Mouse (Mus musculus): ENCODE results near the gene Cd2. TPM values are rescaled to one million over a fixed set of nuclear protein-coding genes. Genes with fewer than 3 reads are reported as not detected.

The Cd2 gene
- 0.14 TPM in 1 of 2 replicates, not detected in the other for polyA plus RNA-seq (2015; fragmentation: Nextera tagmentation; extraction: Ambion mirVana)

DNA sequence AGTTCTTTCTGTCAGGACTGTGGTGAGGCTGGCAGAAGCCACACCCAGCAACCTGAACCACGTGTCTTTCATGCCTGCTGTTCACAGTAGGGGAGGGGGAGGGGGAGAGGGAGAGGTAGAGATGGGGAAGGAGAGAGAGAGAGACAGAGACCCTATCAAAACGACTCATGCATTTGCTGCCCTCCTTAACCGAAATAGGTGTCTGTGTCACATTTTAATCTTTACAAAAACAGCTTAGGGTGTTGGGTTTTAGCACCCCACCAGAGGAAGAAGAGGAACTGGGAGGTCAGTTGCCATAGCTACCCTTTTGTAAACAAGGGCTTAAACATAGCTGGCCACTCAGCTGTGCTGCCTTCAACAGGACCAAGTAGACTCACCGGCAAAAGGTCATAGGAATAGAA lies at the start of gene Cd2:
Gene Cd2, minus strand, starts transcription at position 29 of the 401 bp plus-strand sequence.
- no peak for ATAC-seq
- H3K9me3 ChIP-seq (ENCODE audit: control insufficient read depth, low read length): no peaks in the 10 kb centered on the region
- 30% methylated on average over 4 of the region's 4 CpGs for WGBS

DNA sequence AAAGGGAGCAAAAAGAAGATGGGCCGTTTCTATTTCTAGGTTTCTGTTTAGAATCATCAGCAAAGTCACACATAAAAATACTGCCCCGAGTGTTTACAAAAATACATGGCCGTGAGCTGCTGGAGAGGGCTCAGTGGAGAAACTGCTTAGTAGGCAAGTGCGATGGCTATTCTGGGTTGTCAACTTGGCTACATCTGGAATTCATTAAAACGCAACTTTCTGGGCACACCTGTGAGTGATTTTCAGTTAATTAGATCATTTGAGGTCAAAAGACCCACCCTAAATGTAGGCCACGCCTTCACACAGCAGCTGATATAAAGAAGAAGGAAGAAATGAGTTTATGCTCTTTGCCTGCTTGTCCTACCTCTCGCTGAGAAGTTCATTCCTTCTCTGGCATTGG lies 40.9 kb upstream of the Cd2 start:
- no peaks in the 10 kb centered on the region for H3K36me3 ChIP-seq (ENCODE audit: control insufficient read depth, insufficient read depth, low read length)
- no peaks in the 10 kb centered on the region for H3K4me1 ChIP-seq (ENCODE audit: control insufficient read depth, insufficient read depth, low read depth, low read length)
- H3K27me3 ChIP-seq (replicated peaks; ENCODE audit: control insufficient read depth, insufficient read depth, low read length): no peaks in the 10 kb centered on the region
- no peak for ATAC-seq
- WGBS: 83% methylated on average over 7 of the region's 7 CpGs
- no peak overlapping the region for H3K4me2 ChIP-seq (ENCODE audit: low read length)
- no peak overlapping the region for H3K27ac ChIP-seq (ENCODE audit: low read depth, low read length)
- no peaks in the 10 kb centered on the region for H3K9me3 ChIP-seq (ENCODE audit: control insufficient read depth, low read length)
- no peak overlapping the region for H3K4me3 ChIP-seq (ENCODE audit: low read length)
- no peak overlapping the region for H3K9ac ChIP-seq (ENCODE audit: low read depth, low read length)

More for the DNA sequence above, at the start of gene Cd2:
- H3K27ac ChIP-seq (ENCODE audit: low read depth, low read length): no peak within 1 kb of the TSS
- H3K4me3 ChIP-seq (ENCODE audit: low read length): no peak within 1 kb of the TSS
- no peak within 1 kb of the TSS for H3K4me2 ChIP-seq (ENCODE audit: low read length)
- no peaks in the 10 kb centered on the region for H3K36me3 ChIP-seq (ENCODE audit: control insufficient read depth, insufficient read depth, low read length)
- H3K4me1 ChIP-seq (ENCODE audit: control insufficient read depth, insufficient read depth, low read depth, low read length): no peaks in the 10 kb centered on the region
- H3K9ac ChIP-seq (ENCODE audit: low read depth, low read length): no peak within 1 kb of the TSS
- no peaks in the 10 kb centered on the region for H3K27me3 ChIP-seq (replicated peaks; ENCODE audit: control insufficient read depth, insufficient read depth, low read length)

DNA sequence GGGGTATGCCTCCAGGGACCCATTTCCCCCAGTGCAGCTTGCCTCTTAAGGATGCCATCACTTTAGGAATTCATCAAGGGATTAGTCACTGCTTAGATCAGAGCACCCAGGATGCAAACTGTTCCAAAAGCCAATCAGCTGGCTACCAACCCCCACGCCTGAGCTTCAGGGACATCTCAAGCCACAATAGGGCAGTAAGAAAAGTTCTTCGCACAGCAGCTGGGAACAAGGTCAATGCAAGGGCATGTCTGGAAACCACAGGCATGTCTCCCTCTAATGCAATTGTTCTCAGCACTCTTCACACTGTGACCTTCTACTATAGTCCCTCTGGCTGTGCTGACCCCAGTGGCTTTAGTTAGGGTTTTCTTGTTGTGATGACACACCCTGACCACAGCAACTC lies 39.5 kb upstream of the Cd2 start:
- H3K27me3 ChIP-seq (replicated peaks; ENCODE audit: control insufficient read depth, insufficient read depth, low read length): no peaks in the 10 kb centered on the region
- H3K4me3 ChIP-seq (ENCODE audit: low read length): no peak overlapping the region
- H3K36me3 ChIP-seq (ENCODE audit: control insufficient read depth, insufficient read depth, low read length): no peaks in the 10 kb centered on the region
- no peak overlapping the region for H3K4me2 ChIP-seq (ENCODE audit: low read length)
- H3K27ac ChIP-seq (ENCODE audit: low read depth, low read length): no peak overlapping the region
- no peaks in the 10 kb centered on the region for H3K4me1 ChIP-seq (ENCODE audit: control insufficient read depth, insufficient read depth, low read depth, low read length)
- WGBS: 54% methylated on average over 2 of the region's 2 CpGs
- ATAC-seq: no peak
- no peak overlapping the region for H3K9ac ChIP-seq (ENCODE audit: low read depth, low read length)
- no peaks in the 10 kb centered on the region for H3K9me3 ChIP-seq (ENCODE audit: control insufficient read depth, low read length)

DNA sequence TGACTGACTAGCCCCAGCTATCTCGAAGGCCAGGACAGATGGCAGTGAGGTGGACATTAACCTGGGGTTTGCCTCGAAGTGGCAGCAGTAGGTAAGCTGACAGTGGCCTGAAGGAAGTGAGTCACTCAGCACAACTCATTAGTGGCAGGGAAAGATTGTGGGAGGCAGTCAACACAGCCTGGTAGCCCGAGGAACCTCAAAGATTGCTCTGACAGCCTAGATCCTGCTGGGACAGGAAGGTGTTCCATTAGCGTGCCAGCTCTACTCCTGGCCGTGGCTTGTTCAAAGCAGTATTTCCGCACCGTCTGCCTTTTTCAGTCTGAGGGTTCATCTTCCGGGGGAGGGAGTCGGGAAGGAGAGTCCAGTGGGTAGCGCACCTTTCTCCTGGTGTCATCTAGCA lies 34.7 kb upstream of the Cd2 start:
- WGBS: 78% methylated on average over 10 of the region's 10 CpGs
- no peaks in the 10 kb centered on the region for H3K4me1 ChIP-seq (ENCODE audit: control insufficient read depth, insufficient read depth, low read depth, low read length)
- no peak overlapping the region for H3K9ac ChIP-seq (ENCODE audit: low read depth, low read length)
- ATAC-seq: no peak
- no peak overlapping the region for H3K4me2 ChIP-seq (ENCODE audit: low read length)
- no peaks in the 10 kb centered on the region for H3K9me3 ChIP-seq (ENCODE audit: control insufficient read depth, low read length)
- no peak overlapping the region for H3K4me3 ChIP-seq (ENCODE audit: low read length)
- H3K27me3 ChIP-seq (replicated peaks; ENCODE audit: control insufficient read depth, insufficient read depth, low read length): no peaks in the 10 kb centered on the region
- H3K36me3 ChIP-seq (ENCODE audit: control insufficient read depth, insufficient read depth, low read length): no peaks in the 10 kb centered on the region
- no peak overlapping the region for H3K27ac ChIP-seq (ENCODE audit: low read depth, low read length)

DNA sequence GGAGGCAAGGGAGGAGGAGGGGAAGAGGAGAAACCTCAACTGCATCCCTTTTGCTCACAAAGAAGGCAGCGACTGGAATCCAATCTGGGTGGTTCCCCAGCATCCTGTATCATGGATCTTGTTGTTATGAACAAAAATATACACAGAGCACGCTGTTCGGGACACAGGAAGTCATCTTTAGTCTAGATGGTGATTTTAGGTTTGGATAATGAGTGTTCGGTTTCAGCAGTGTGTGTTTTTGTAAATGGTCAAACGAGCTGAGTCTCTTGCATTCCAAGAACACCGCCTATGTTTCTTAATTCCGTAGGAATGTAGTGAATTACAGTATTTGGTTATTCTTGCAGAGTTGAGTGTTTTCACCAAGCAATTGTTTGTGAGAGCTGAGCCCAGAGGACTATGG lies 33.1 kb upstream of the Cd2 start:
- Histone ChIP-seq H3K4me1 (ENCODE audit: control insufficient read depth, insufficient read depth, low read depth, low read length) (no peaks in the 10 kb centered on the region), H3K4me3 (ENCODE audit: low read length) (no peak overlapping the region), H3K27ac (ENCODE audit: low read depth, low read length) (no peak overlapping the region), H3K36me3 (ENCODE audit: control insufficient read depth, insufficient read depth, low read length) (no peaks in the 10 kb centered on the region), H3K4me2 (ENCODE audit: low read length) (no peak overlapping the region), H3K9me3 (ENCODE audit: control insufficient read depth, low read length) (no peaks in the 10 kb centered on the region), H3K27me3 (replicated peaks; ENCODE audit: control insufficient read depth, insufficient read depth, low read length) (no peaks in the 10 kb centered on the region), H3K9ac (ENCODE audit: low read depth, low read length) (no peak overlapping the region)
- 78% methylated on average over 7 of the region's 7 CpGs for WGBS
- no peak for ATAC-seq

DNA sequence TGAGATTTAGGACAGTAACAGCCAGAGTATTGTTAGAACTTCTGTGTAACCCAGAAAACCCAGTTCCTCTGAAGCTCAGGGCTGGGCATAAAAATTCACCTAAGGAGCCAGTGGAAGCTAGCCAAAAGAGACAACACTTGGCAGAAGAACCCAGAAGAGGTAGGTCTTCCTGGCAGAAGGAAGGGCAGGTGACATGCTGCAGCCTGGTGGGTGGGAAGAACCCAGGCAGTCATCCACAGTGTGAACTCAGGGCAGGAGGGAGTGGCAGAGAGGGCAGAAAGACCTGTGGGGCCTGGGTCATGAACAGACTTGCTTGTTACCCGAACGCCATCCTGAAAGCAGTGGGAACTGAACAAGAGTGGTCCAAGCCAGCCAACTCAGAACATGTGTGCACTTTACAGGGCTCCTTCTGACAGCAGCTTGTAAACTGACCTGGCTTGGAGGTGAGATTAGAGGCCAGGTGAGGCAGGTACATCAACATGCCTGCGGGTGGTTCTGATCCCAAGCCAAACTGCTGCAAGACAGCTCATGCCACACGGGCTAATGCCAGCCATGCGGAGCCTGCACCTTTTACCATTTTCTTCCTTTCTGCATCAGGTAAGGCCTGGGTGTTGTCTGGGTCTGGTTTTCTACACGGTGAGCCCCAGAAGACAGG lies 30.9 kb upstream of the Cd2 start:
- no peak overlapping the region for H3K27ac ChIP-seq (ENCODE audit: low read depth, low read length)
- no peak overlapping the region for H3K4me3 ChIP-seq (ENCODE audit: low read length)
- H3K27me3 ChIP-seq (replicated peaks; ENCODE audit: control insufficient read depth, insufficient read depth, low read length): no peaks in the 10 kb centered on the region
- no peaks in the 10 kb centered on the region for H3K9me3 ChIP-seq (ENCODE audit: control insufficient read depth, low read length)
- no peak for ATAC-seq
- no peaks in the 10 kb centered on the region for H3K36me3 ChIP-seq (ENCODE audit: control insufficient read depth, insufficient read depth, low read length)
- no peak overlapping the region for H3K4me2 ChIP-seq (ENCODE audit: low read length)
- H3K4me1 ChIP-seq (ENCODE audit: control insufficient read depth, insufficient read depth, low read depth, low read length): no peaks in the 10 kb centered on the region
- H3K9ac ChIP-seq (ENCODE audit: low read depth, low read length): no peak overlapping the region
- 90% methylated on average over 6 of the region's 6 CpGs for WGBS

DNA sequence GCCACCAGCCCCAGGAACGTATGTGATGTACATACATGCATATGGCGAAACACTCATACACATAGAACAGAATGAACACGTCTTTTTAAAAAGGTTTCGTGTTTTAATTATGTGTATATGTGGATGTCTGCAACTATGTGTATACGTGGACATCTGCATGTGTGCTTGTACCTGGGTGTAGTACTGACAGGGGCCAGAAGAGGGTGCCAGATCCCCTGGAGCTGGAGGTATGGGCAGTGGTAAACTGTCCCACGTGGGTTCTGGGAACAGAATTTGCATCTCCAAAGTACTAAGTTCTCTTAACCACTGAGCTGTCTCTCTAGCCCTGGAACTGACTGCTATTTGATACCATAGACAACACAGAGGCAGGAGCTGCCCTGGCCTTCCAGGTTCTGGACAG lies 30.4 kb upstream of the Cd2 start:
- no peak overlapping the region for H3K9ac ChIP-seq (ENCODE audit: low read depth, low read length)
- no peak overlapping the region for H3K4me3 ChIP-seq (ENCODE audit: low read length)
- H3K4me1 ChIP-seq (ENCODE audit: control insufficient read depth, insufficient read depth, low read depth, low read length): no peaks in the 10 kb centered on the region
- H3K4me2 ChIP-seq (ENCODE audit: low read length): no peak overlapping the region
- no peak for ATAC-seq
- H3K36me3 ChIP-seq (ENCODE audit: control insufficient read depth, insufficient read depth, low read length): no peaks in the 10 kb centered on the region
- no peaks in the 10 kb centered on the region for H3K9me3 ChIP-seq (ENCODE audit: control insufficient read depth, low read length)
- no peak overlapping the region for H3K27ac ChIP-seq (ENCODE audit: low read depth, low read length)
- H3K27me3 ChIP-seq (replicated peaks; ENCODE audit: control insufficient read depth, insufficient read depth, low read length): no peaks in the 10 kb centered on the region
- WGBS: 75% methylated on average over 6 of the region's 6 CpGs

DNA sequence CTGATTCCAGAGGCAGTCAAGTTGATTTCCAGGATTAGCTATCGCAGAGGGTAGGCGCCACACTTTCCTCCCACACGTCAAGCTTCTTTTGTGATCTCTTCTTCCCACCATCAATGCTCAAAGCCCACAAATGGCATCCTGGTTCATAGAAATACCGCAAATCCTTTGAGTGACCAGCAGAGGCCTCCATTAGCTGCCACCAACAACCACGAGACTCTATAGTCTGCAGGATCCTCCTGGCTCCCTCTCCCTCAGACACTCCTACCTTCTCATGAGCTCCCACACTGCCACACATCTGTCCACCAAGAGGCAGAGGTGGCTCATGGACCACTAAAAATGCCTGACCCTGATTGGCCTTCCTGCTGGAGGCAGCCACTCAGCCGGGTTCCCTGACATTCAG lies 27.2 kb upstream of the Cd2 start:
- Histone ChIP-seq H3K9ac (ENCODE audit: low read depth, low read length) (no peak overlapping the region), H3K4me2 (ENCODE audit: low read length) (no peak overlapping the region), H3K4me1 (ENCODE audit: control insufficient read depth, insufficient read depth, low read depth, low read length) (no peaks in the 10 kb centered on the region), H3K4me3 (ENCODE audit: low read length) (no peak overlapping the region), H3K36me3 (ENCODE audit: control insufficient read depth, insufficient read depth, low read length) (no peaks in the 10 kb centered on the region), H3K9me3 (ENCODE audit: control insufficient read depth, low read length) (no peaks in the 10 kb centered on the region), H3K27ac (ENCODE audit: low read depth, low read length) (no peak overlapping the region), H3K27me3 (replicated peaks; ENCODE audit: control insufficient read depth, insufficient read depth, low read length) (no peaks in the 10 kb centered on the region)
- ATAC-seq: no peak
- WGBS: 74% methylated on average over 6 of the region's 6 CpGs

DNA sequence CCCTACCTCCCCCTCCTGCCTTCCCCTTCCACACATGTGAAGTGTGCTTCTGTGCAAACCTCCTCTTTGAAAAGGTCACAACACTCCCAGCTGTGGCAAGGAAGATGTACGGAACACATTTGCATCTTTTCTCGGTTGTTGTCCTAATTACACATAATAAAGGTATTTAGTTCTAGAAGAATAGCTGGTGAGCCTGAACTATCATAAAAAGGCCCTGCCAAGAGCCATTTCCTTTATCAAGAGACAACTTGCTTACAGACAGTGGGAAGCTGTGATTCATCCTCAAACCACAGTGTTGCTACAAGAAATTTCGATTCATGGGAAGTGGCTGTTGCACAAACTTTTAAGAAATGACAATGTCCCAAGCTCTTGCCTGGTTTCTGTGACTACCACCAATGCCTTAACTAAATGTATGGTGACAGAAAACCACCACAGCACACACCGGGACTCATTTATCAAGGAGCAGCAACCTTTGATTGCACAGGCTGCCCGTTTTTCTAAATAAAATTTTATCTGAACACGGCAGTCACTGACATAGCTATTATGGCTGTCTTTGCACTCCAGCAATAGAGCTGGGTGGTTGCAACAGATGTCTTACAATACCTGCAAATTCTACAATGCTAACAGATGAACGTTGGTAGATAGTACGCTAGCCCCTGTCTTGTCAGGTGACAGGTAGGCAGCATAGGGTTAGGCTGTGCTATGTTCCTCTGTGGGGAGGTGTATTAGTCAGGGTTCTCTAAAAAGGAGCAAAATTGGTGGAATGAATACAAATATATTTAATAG lies 25.7 kb upstream of the Cd2 start:
- Histone ChIP-seq H3K4me1 (ENCODE audit: control insufficient read depth, insufficient read depth, low read depth, low read length) (no peaks in the 10 kb centered on the region), H3K4me3 (ENCODE audit: low read length) (no peak overlapping the region), H3K36me3 (ENCODE audit: control insufficient read depth, insufficient read depth, low read length) (no peaks in the 10 kb centered on the region), H3K9me3 (ENCODE audit: control insufficient read depth, low read length) (no peaks in the 10 kb centered on the region), H3K9ac (ENCODE audit: low read depth, low read length) (no peak overlapping the region), H3K27me3 (replicated peaks; ENCODE audit: control insufficient read depth, insufficient read depth, low read length) (no peaks in the 10 kb centered on the region), H3K27ac (ENCODE audit: low read depth, low read length) (no peak overlapping the region), H3K4me2 (ENCODE audit: low read length) (no peak overlapping the region)
- no peak for ATAC-seq
- WGBS: 76% methylated on average over 8 of the region's 8 CpGs
